Mouse (Mus musculus) cortical plate, adult 2 months (tissue): Measurements from ENCODE around the gene Slc30a4.

ENCODE experiments used
- CTCF ChIP-seq: fragments of 200-500 bp; IDR thresholded peaks from 2 replicates; pipeline ENCODE4 v1.5.1; 2011; ENCODE audit warnings: mild to moderate bottlenecking, control low read depth, low read length; ENCODE audit not compliant: insufficient read depth; ENCODE audit errors: extremely low read depth
- POLR2A ChIP-seq: fragments of 200-500 bp; IDR thresholded peaks from 2 replicates; pipeline ENCODE4 v1.6.1; 2011; ENCODE audit warnings: mild to moderate bottlenecking, low read length, control low read depth; ENCODE audit not compliant: insufficient read depth; ENCODE audit errors: extremely low read depth

- no peak for TF ChIP-seq CTCF
- TF ChIP-seq POLR2A, result no peak
These were observed 9.4 kb upstream of the Slc30a4 start for GRCm38 (mm10) chr2:122711911-122712310.
